Mouse (Mus musculus): Measurements from ENCODE around the gene Fubp1.

The Fubp1 gene

DNA sequence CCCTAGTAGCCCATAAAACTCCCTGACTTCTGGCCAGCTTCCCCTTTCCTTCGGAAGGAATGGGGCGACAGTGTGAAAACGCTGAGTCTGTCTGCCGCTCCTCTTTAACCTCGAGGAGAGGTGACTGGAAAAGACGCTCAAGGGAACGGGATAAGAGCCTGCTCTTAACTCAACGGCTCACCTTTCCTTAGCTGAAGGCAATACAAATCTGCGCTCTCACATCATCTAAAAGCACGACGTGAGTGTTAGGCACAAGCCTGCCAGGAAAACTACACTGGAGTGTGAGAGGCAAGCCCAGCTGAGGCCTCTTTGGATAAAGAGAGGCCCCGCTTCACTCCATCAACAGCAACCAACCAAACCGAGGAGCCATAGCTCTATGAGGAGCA, 55.8 kb downstream of the Fubp1 start, which contains the start of gene Nexn:
Gene Nexn (minus strand): TSS at position 315 of the 386 bp plus-strand sequence.
- DNase-seq (ENCODE audit: low read depth, low spot score): no peak
- no peaks in the 10 kb centered on the region for H3K36me3 ChIP-seq (ENCODE audit: control insufficient read depth, insufficient read depth, low read length, poor library complexity, severe bottlenecking)

GRCm38 (mm10) chr3:152268099-152268498, 57.9 kb downstream of the Fubp1 start:
- Histone ChIP-seq H3K27me3 (ENCODE audit: control insufficient read depth, insufficient read depth, low read length, poor library complexity, severe bottlenecking) (no peaks in the 10 kb centered on the region), H3K36me3 (ENCODE audit: control insufficient read depth, insufficient read depth, low read length, poor library complexity, severe bottlenecking) (no peaks in the 10 kb centered on the region)
- DNase-seq (ENCODE audit: low read depth, low spot score): no peak

More for the DNA sequence above, 55.8 kb downstream of the Fubp1 start, which contains the start of gene Nexn:
- H3K27me3 ChIP-seq (ENCODE audit: control insufficient read depth, insufficient read depth, low read length, poor library complexity, severe bottlenecking): no peaks in the 10 kb centered on the region

GRCm38 (mm10) chr3:152271071-152271710, 61.0 kb downstream of the Fubp1 start:
- Histone ChIP-seq H3K27me3 (ENCODE audit: control insufficient read depth, insufficient read depth, low read length, poor library complexity, severe bottlenecking) (no peaks in the 10 kb centered on the region), H3K36me3 (ENCODE audit: control insufficient read depth, insufficient read depth, low read length, poor library complexity, severe bottlenecking) (no peaks in the 10 kb centered on the region)
- DNase-seq (ENCODE audit: low read depth, low spot score): no peak

DNA sequence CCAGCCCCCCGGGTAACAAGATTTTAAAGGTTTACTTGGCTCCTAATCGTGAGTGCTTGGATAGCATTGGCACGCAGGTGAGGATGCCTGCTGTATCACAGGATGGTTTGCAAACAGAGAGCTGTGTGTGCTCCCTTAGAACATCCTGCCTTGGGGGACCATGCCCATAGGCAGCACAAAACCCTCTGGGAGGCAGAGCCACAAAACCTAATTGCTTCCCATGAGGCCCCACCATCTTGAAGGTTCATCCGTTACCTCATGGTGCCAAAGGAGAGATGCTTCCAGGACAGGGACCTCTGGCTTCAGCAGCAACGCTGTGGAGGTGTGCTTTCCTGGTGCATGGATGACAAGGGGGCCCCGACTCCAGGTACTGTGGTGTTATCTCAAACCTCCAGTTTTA, 61.7 kb downstream of the Fubp1 start:
- Histone ChIP-seq H3K36me3 (ENCODE audit: control insufficient read depth, insufficient read depth, low read length, poor library complexity, severe bottlenecking) (no peaks in the 10 kb centered on the region), H3K27me3 (ENCODE audit: control insufficient read depth, insufficient read depth, low read length, poor library complexity, severe bottlenecking) (no peaks in the 10 kb centered on the region)
- no peak for DNase-seq (ENCODE audit: low read depth, low spot score)

- DNase-seq (ENCODE audit: low read depth, low spot score): no peak
- Histone ChIP-seq H3K27me3 (ENCODE audit: control insufficient read depth, insufficient read depth, low read length, poor library complexity, severe bottlenecking) (no peaks in the 10 kb centered on the region), H3K36me3 (ENCODE audit: control insufficient read depth, insufficient read depth, low read length, poor library complexity, severe bottlenecking) (no peaks in the 10 kb centered on the region)
Observed at GRCm38 (mm10) chr3:152272974-152273685, 62.9 kb downstream of the Fubp1 start.

DNA sequence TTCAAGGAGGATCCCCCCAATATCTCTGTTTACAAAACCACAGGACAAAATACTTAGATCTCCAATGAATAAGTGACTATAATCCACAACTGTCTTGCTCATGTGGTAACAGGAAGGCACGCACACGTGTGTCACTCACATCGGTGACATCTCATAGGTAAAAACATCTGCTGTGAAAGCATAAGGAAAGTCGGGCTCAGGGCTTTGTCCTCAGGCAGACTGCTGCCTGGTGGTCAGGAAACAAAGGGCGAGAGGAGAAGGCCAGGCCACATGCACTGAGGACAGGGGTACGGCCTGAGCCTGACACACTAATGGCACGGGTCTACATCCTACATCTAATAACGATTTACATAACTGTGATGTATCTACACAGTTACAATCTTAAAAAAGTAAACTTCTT, 64.8 kb downstream of the Fubp1 start:
- no peaks in the 10 kb centered on the region for H3K36me3 ChIP-seq (ENCODE audit: control insufficient read depth, insufficient read depth, low read length, poor library complexity, severe bottlenecking)
- H3K27me3 ChIP-seq (ENCODE audit: control insufficient read depth, insufficient read depth, low read length, poor library complexity, severe bottlenecking): no peaks in the 10 kb centered on the region
- no peak for DNase-seq (ENCODE audit: low read depth, low spot score)

- Histone ChIP-seq H3K36me3 (ENCODE audit: control insufficient read depth, insufficient read depth, low read length, poor library complexity, severe bottlenecking) (no peaks in the 10 kb centered on the region), H3K27me3 (ENCODE audit: control insufficient read depth, insufficient read depth, low read length, poor library complexity, severe bottlenecking) (no peaks in the 10 kb centered on the region)
- DNase-seq (ENCODE audit: low read depth, low spot score): no peak
Observed at GRCm38 (mm10) chr3:152276935-152277334, 66.7 kb downstream of the Fubp1 start.

DNA sequence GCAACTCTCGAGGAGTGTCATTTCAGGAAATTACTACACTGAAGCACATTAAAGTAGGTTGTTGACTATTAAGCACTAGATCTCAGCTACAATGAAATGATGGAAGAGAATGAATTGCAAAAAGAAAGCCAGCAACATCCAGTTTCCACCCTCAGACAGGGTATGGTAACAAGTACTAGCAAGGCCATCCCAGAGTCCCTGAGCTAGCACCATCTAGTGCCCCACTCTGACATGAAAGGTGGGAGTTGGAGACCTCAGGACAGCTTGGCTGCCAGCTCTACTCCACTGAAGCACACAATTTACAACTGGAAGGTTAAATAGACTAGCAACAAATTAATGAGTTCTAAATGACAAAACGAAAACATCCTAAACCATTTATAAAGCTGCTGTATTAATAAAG, 67.7 kb downstream of the Fubp1 start:
- DNase-seq (ENCODE audit: low read depth, low spot score): no peak
- Histone ChIP-seq H3K27me3 (ENCODE audit: control insufficient read depth, insufficient read depth, low read length, poor library complexity, severe bottlenecking) (no peaks in the 10 kb centered on the region), H3K36me3 (ENCODE audit: control insufficient read depth, insufficient read depth, low read length, poor library complexity, severe bottlenecking) (peaks cover 3% of the 10 kb centered on the region; the same call in 1 of the 2 replicates)

DNA sequence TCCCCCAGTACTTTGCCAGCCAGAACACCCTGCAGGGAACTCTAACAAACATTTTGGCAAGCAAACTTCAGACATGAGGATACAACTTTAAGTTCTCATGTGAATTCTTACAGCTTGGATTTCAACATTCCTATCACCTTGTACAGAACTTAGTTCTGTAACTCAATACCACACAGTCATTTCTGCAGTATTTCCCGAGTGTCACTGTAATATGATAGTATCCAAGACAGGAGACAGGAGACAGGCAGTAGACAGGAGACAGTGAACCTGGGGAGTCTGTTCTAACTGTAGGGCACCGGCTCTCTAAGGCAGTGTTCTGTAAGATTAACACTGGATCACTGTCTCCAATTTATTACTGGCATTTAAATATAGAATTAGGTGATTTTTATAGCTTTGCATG, 68.2 kb downstream of the Fubp1 start:
- no peaks in the 10 kb centered on the region for H3K27me3 ChIP-seq (ENCODE audit: control insufficient read depth, insufficient read depth, low read length, poor library complexity, severe bottlenecking)
- H3K36me3 ChIP-seq (ENCODE audit: control insufficient read depth, insufficient read depth, low read length, poor library complexity, severe bottlenecking): peaks cover 4% of the 10 kb centered on the region; the same call in 1 of the 2 replicates
- no peak for DNase-seq (ENCODE audit: low read depth, low spot score)

- H3K36me3 ChIP-seq (ENCODE audit: control insufficient read depth, insufficient read depth, low read length, poor library complexity, severe bottlenecking): peaks cover 7% of the 10 kb centered on the region; the same call in 1 of the 2 replicates
- no peak for DNase-seq (ENCODE audit: low read depth, low spot score)
- H3K27me3 ChIP-seq (ENCODE audit: control insufficient read depth, insufficient read depth, low read length, poor library complexity, severe bottlenecking): no peaks in the 10 kb centered on the region
Observed at GRCm38 (mm10) chr3:152282126-152282525, 71.9 kb downstream of the Fubp1 start.

GRCm38 (mm10) chr3:152284306-152284705, 74.1 kb downstream of the Fubp1 start:
- Histone ChIP-seq H3K36me3 (ENCODE audit: control insufficient read depth, insufficient read depth, low read length, poor library complexity, severe bottlenecking) (peaks cover 10% of the 10 kb centered on the region; the same call in 1 of the 2 replicates), H3K27me3 (ENCODE audit: control insufficient read depth, insufficient read depth, low read length, poor library complexity, severe bottlenecking) (no peaks in the 10 kb centered on the region)

DNA sequence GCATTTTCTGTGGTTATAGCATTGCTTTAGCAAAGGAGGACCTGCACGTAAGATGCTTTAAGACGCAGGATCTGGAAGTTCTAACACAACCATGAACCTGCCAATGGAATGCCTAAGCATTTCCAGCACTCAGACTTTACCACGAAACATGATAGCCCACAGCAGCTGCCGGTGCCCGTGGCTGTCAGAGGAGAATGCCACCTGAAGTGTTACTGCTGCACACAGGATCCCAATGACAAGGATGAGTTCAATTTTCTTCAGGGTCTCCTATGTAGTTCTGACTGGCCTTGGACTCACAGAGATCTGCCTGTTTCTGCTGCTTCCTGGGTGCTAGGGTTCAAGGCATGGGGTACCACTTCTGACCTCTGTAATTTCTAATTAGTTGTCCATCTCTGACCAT, 74.5 kb downstream of the Fubp1 start:
- H3K36me3 ChIP-seq (ENCODE audit: control insufficient read depth, insufficient read depth, low read length, poor library complexity, severe bottlenecking): peaks cover 10% of the 10 kb centered on the region; the same call in 1 of the 2 replicates
- DNase-seq (ENCODE audit: low read depth, low spot score): no peak
- no peaks in the 10 kb centered on the region for H3K27me3 ChIP-seq (ENCODE audit: control insufficient read depth, insufficient read depth, low read length, poor library complexity, severe bottlenecking)

More at GRCm38 (mm10) chr3:152284306-152284705, 74.1 kb downstream of the Fubp1 start:
- no peak for DNase-seq (ENCODE audit: low read depth, low spot score)

All from splenic B cell, adult 2 months (primary cell).